Mouse (Mus musculus): ENCODE measurements around the gene Rps6ka5. TPM values are rescaled to one million over a fixed set of nuclear protein-coding genes. Genes with fewer than 3 reads are reported as not detected.

The Rps6ka5 gene
- polyA plus RNA-seq, 1 experiment from 2014 or later: 3.9 TPM

GRCm38 (mm10) chr12:100539158-100539714 is 187.5 kb downstream of the Rps6ka5 start:
- no peaks in the 10 kb centered on the region for H3K36me3 ChIP-seq
- no peak overlapping the region for H3K4me3 ChIP-seq
- H3K9me3 ChIP-seq (replicated peaks): no peaks in the 10 kb centered on the region
- H3K4me1 ChIP-seq (replicated peaks): peaks cover 25% of the 10 kb centered on the region
- peak overlapping the region; percentile 61 for H3K27ac ChIP-seq
- 43% methylated on average over 9 of the region's 9 CpGs for WGBS
- H3K27me3 ChIP-seq: no peaks in the 10 kb centered on the region
- no peak overlapping the region for H3K9ac ChIP-seq
- no peak for ATAC-seq (replicated peaks; ENCODE audit: insufficient number of reproducible peaks, insufficient read depth, low FRiP score, low read depth)
- no peak overlapping the region for H3K4me2 ChIP-seq

- Histone ChIP-seq H3K4me3 (no peak overlapping the region), H3K27me3 (no peaks in the 10 kb centered on the region), H3K4me1 (replicated peaks) (peaks cover 29% of the 10 kb centered on the region), H3K36me3 (no peaks in the 10 kb centered on the region), H3K9me3 (replicated peaks) (no peaks in the 10 kb centered on the region), H3K9ac (no peak overlapping the region), H3K4me2 (no peak overlapping the region), H3K27ac (peak overlapping the region; percentile 61)
- 0 out of 2 replicates have a peak, but pooled peaks have one; percentile 40 for ATAC-seq (replicated peaks; ENCODE audit: insufficient number of reproducible peaks, insufficient read depth, low FRiP score, low read depth)
- 50% methylated on average over 7 of the region's 7 CpGs for WGBS
These were observed 188.2 kb downstream of the Rps6ka5 start for GRCm38 (mm10) chr12:100538445-100539157.

GRCm38 (mm10) chr12:100537091-100537490 is 189.7 kb downstream of the Rps6ka5 start:
- H3K27ac ChIP-seq: no peak overlapping the region
- no peaks in the 10 kb centered on the region for H3K36me3 ChIP-seq
- 66% methylated on average over 11 of the region's 11 CpGs for WGBS
- no peaks in the 10 kb centered on the region for H3K9me3 ChIP-seq (replicated peaks)
- H3K27me3 ChIP-seq: no peaks in the 10 kb centered on the region
- H3K4me1 ChIP-seq (replicated peaks): peaks cover 40% of the 10 kb centered on the region
- no peak overlapping the region for H3K9ac ChIP-seq
- no peak for ATAC-seq (replicated peaks; ENCODE audit: insufficient number of reproducible peaks, insufficient read depth, low FRiP score, low read depth)
- no peak overlapping the region for H3K4me2 ChIP-seq
- no peak overlapping the region for H3K4me3 ChIP-seq

- Histone ChIP-seq H3K4me1 (replicated peaks) (peaks cover 44% of the 10 kb centered on the region), H3K9ac (no peak overlapping the region), H3K27me3 (no peaks in the 10 kb centered on the region), H3K27ac (0 out of 2 replicates have a peak overlapping the region, but pooled peaks have one; percentile 68), H3K4me2 (no peak overlapping the region), H3K36me3 (no peaks in the 10 kb centered on the region), H3K4me3 (no peak overlapping the region), H3K9me3 (replicated peaks) (no peaks in the 10 kb centered on the region)
- ATAC-seq (replicated peaks; ENCODE audit: insufficient number of reproducible peaks, insufficient read depth, low FRiP score, low read depth): no peak
- 89% methylated on average over 12 of the region's 12 CpGs for WGBS
These were observed 191.8 kb downstream of the Rps6ka5 start for GRCm38 (mm10) chr12:100535028-100535427.

GRCm38 (mm10) chr12:100534028-100534427 is 192.8 kb downstream of the Rps6ka5 start:
- Histone ChIP-seq H3K36me3 (no peaks in the 10 kb centered on the region), H3K4me3 (no peak overlapping the region), H3K27ac (peak overlapping the region; percentile 68), H3K4me2 (no peak overlapping the region), H3K9ac (no peak overlapping the region), H3K4me1 (replicated peaks) (peaks cover 44% of the 10 kb centered on the region), H3K9me3 (replicated peaks) (no peaks in the 10 kb centered on the region), H3K27me3 (no peaks in the 10 kb centered on the region)
- 56% methylated on average over 3 of the region's 3 CpGs for WGBS
- peak; percentile 54 for ATAC-seq (replicated peaks; ENCODE audit: insufficient number of reproducible peaks, insufficient read depth, low FRiP score, low read depth)

GRCm38 (mm10) chr12:100533209-100533608 is 193.6 kb downstream of the Rps6ka5 start:
- H3K4me3 ChIP-seq: no peak overlapping the region
- H3K27ac ChIP-seq: 0 out of 2 replicates have a peak overlapping the region, but pooled peaks have one; percentile 18
- no peak for ATAC-seq (replicated peaks; ENCODE audit: insufficient number of reproducible peaks, insufficient read depth, low FRiP score, low read depth)
- no peaks in the 10 kb centered on the region for H3K36me3 ChIP-seq
- no peaks in the 10 kb centered on the region for H3K9me3 ChIP-seq (replicated peaks)
- H3K9ac ChIP-seq: no peak overlapping the region
- no peaks in the 10 kb centered on the region for H3K27me3 ChIP-seq
- H3K4me2 ChIP-seq: no peak overlapping the region
- peaks cover 46% of the 10 kb centered on the region for H3K4me1 ChIP-seq (replicated peaks)
- 75% methylated on average over 4 of the region's 4 CpGs for WGBS

GRCm38 (mm10) chr12:100531740-100532139 is 195.0 kb downstream of the Rps6ka5 start:
- 41% methylated on average over 1 of the region's 1 CpGs for WGBS
- no peak for ATAC-seq (replicated peaks; ENCODE audit: insufficient number of reproducible peaks, insufficient read depth, low FRiP score, low read depth)
- no peak overlapping the region for H3K4me3 ChIP-seq
- H3K9ac ChIP-seq: no peak overlapping the region
- H3K27me3 ChIP-seq: no peaks in the 10 kb centered on the region
- peaks cover 50% of the 10 kb centered on the region for H3K4me1 ChIP-seq (replicated peaks)
- no peak overlapping the region for H3K4me2 ChIP-seq
- H3K27ac ChIP-seq: peak overlapping the region; percentile 59
- no peaks in the 10 kb centered on the region for H3K9me3 ChIP-seq (replicated peaks)
- H3K36me3 ChIP-seq: no peaks in the 10 kb centered on the region

GRCm38 (mm10) chr12:100530871-100531270 is 195.9 kb downstream of the Rps6ka5 start:
- Histone ChIP-seq H3K4me2 (no peak overlapping the region), H3K36me3 (no peaks in the 10 kb centered on the region), H3K4me3 (no peak overlapping the region), H3K9me3 (replicated peaks) (no peaks in the 10 kb centered on the region), H3K27ac (peak overlapping the region; percentile 59; the same call in 1 of the 2 replicates), H3K4me1 (replicated peaks) (peaks cover 45% of the 10 kb centered on the region), H3K27me3 (no peaks in the 10 kb centered on the region), H3K9ac (no peak overlapping the region)
- 68% methylated on average over 5 of the region's 5 CpGs for WGBS
- ATAC-seq (replicated peaks; ENCODE audit: insufficient number of reproducible peaks, insufficient read depth, low FRiP score, low read depth): no peak

GRCm38 (mm10) chr12:100529651-100530050 is 197.1 kb downstream of the Rps6ka5 start:
- Histone ChIP-seq H3K27ac (peak overlapping the region; percentile 59), H3K4me2 (no peak overlapping the region), H3K36me3 (no peaks in the 10 kb centered on the region), H3K27me3 (no peaks in the 10 kb centered on the region), H3K9me3 (replicated peaks) (no peaks in the 10 kb centered on the region), H3K4me1 (replicated peaks) (peaks cover 45% of the 10 kb centered on the region), H3K4me3 (no peak overlapping the region), H3K9ac (no peak overlapping the region)
- WGBS: 72% methylated on average over 5 of the region's 5 CpGs
- no peak for ATAC-seq (replicated peaks; ENCODE audit: insufficient number of reproducible peaks, insufficient read depth, low FRiP score, low read depth)

- Histone ChIP-seq H3K27me3 (no peaks in the 10 kb centered on the region), H3K4me1 (replicated peaks) (peaks cover 40% of the 10 kb centered on the region), H3K36me3 (no peaks in the 10 kb centered on the region), H3K27ac (peak overlapping the region; percentile 59), H3K4me2 (no peak overlapping the region), H3K9ac (no peak overlapping the region), H3K9me3 (replicated peaks) (no peaks in the 10 kb centered on the region), H3K4me3 (no peak overlapping the region)
- WGBS: 42% methylated on average over 8 of the region's 8 CpGs
- ATAC-seq (replicated peaks; ENCODE audit: insufficient number of reproducible peaks, insufficient read depth, low FRiP score, low read depth): no peak; the same call in 1 of the 2 replicates
These were observed 197.6 kb downstream of the Rps6ka5 start for GRCm38 (mm10) chr12:100529172-100529571.

- Histone ChIP-seq H3K27me3 (no peaks in the 10 kb centered on the region), H3K9ac (no peak overlapping the region), H3K4me3 (no peak overlapping the region), H3K27ac (peak overlapping the region; percentile 59), H3K36me3 (no peaks in the 10 kb centered on the region), H3K9me3 (replicated peaks) (no peaks in the 10 kb centered on the region), H3K4me2 (peak overlapping the region; percentile 57), H3K4me1 (replicated peaks) (peaks cover 35% of the 10 kb centered on the region)
- WGBS: 44% methylated on average over 3 of the region's 3 CpGs
- peak; percentile 11; the same call in 1 of the 2 replicates for ATAC-seq (replicated peaks; ENCODE audit: insufficient number of reproducible peaks, insufficient read depth, low FRiP score, low read depth)
These were observed 198.5 kb downstream of the Rps6ka5 start for GRCm38 (mm10) chr12:100528246-100528645.
